In the genomic region with DNA sequence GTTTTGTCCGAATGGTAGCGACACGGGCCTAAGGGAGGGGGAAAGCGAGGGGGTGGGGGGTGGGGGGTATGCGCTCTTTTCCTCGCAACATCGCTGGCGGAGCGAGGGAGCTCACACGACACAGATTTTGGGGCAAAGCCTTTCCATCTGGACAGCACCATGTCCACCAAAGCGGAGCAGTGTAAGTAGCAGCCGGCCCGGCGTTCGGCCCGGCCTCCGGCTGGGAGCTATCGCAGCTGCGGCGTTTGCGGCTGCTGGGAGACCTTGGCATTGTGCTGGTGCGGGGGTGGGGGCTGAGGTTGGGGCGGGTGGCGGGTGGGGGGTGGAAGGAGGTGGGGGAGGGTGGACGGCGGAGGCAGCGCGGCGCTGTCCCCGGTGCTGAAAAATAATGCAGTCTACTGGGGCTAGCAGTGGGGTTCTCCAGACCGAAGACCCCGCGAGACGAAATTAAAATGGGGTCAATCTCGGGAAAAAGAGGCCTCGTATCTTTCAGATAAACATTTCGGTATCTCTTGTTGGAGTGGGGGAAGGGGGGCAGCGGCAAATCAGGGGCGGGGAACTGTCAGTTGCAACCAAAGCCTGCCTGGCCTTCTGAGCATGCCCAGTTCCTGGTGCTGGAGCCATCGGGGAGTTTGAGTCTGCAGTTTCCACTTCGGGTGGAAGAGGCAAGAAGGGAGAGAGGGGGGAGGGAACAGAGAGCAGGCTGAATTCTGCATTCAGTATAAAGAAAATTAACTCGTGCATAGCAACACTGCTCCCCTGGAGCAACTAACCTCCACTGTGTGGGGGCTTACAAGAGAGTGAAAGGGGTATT, we compare ENCODE assay signal across 9 mouse cellular contexts. TPM values are rescaled to one million over a fixed set of nuclear protein-coding genes. Genes with fewer than 3 reads are reported as not detected.
A peak's percentile ranks its signal among the peaks of the same experiment; 100 is the strongest.
DNase-seq lines count a peak whose midpoint lies in the region; ATAC-seq and TF ChIP-seq lines count a peak whose summit lies in the region.
"Had no signal": no experiment of that assay in that cellular context is flagged by ENCODE, and none has a peak within 500 bp of the region (broad histone marks: within the 10 kb centered on the region; RNA-seq: fewer than 3 reads in every experiment).

No protein-coding gene starts in this region.

- intact Hi-C loops in left cerebral cortex, postnatal 36 days (cut with DNase I), result loop anchor here (1.0 to 5.0 kb wide), 2 partner anchors 71 to 113 kb away; a partner anchor contains a TSS

- H3K4me2 ChIP-seq in intestine, postnatal 0 days (replicated peaks; ENCODE audit: low read depth), result peak overlapping the region; percentile 79
- peak overlapping the region; percentile 80 for H3K4me2 ChIP-seq in midbrain, embryonic 12.5 days (replicated peaks)
- peak overlapping the region; percentile 96 for H3K4me2 ChIP-seq in stomach, embryonic 16.5 days (ENCODE audit: low read depth, low read length)

- H3K9ac ChIP-seq in intestine, postnatal 0 days (ENCODE audit: low read depth, low read length), result no peak overlapping the region
- peak overlapping the region; percentile 74 for H3K9ac ChIP-seq in midbrain, embryonic 12.5 days (replicated peaks)
- no peak overlapping the region; the same call in 1 of the 2 replicates for H3K9ac ChIP-seq in stomach, embryonic 16.5 days (ENCODE audit: low read length)

- peak overlapping the region; percentile 31 for H3K4me3 ChIP-seq in erythroblast, embryonic 14.5 days (replicated peaks)
- H3K4me3 ChIP-seq in intestine, postnatal 0 days (ENCODE audit: low read depth, low read length), result peak overlapping the region; percentile 46
- peak overlapping the region; percentile 69 for H3K4me3 ChIP-seq in midbrain, embryonic 12.5 days
- peak overlapping the region; percentile 50 for H3K4me3 ChIP-seq in stomach, embryonic 16.5 days (replicated peaks; ENCODE audit: low read length)

- no peaks in the 10 kb centered on the region for H3K36me3 ChIP-seq in erythroblast, embryonic 14.5 days (ENCODE audit: control insufficient read depth)
- H3K36me3 ChIP-seq in intestine, postnatal 0 days (ENCODE audit: control insufficient read depth, insufficient read depth), result no peaks in the 10 kb centered on the region
- H3K36me3 ChIP-seq in midbrain, embryonic 12.5 days, result no peaks in the 10 kb centered on the region
- H3K36me3 ChIP-seq in stomach, embryonic 16.5 days (ENCODE audit: control insufficient read depth, insufficient read depth, low read length), result no peaks in the 10 kb centered on the region

- H3K4me1 ChIP-seq in erythroblast, embryonic 14.5 days (ENCODE audit: control insufficient read depth), result no peaks in the 10 kb centered on the region; the same call in 1 of the 2 replicates
- H3K4me1 ChIP-seq in intestine, postnatal 0 days (replicated peaks; ENCODE audit: control insufficient read depth, insufficient read depth, low read length), result no peaks in the 10 kb centered on the region
- peaks cover 13% of the 10 kb centered on the region for H3K4me1 ChIP-seq in midbrain, embryonic 12.5 days
- H3K4me1 ChIP-seq in stomach, embryonic 16.5 days (ENCODE audit: control insufficient read depth, insufficient read depth, low read length), result peaks cover 9% of the 10 kb centered on the region

- peak; percentile 69 for DNase-seq in cerebellum, adult 8-10 months
- peak; percentile 64 to 85 for DNase-seq in frontal cortex, adult 2 months (ENCODE audit: extremely low spot score in 1 of 2, low spot score in 1 of 2)
- peak; percentile 71 to 79 for DNase-seq in left cerebral cortex, postnatal 36 days (ENCODE audit: low spot score in 2 of 2)

- no peak for TF ChIP-seq CTCF in intestine, postnatal 0 days (IDR thresholded peaks at IDR 0.05; ENCODE audit: low read depth)

- no peak for ATAC-seq in erythroblast, adult 5-6 weeks (replicated peaks; ENCODE audit: low FRiP score, poor library complexity, severe bottlenecking)
- ATAC-seq in intestine, postnatal 0 days, result no peak
- peak; percentile 89 for ATAC-seq in midbrain, embryonic 12.5 days (ENCODE audit: low FRiP score, low read depth)
- peak; percentile 80; the same call in 1 of the 2 replicates for ATAC-seq in stomach, embryonic 16.5 days (ENCODE audit: insufficient read depth, low FRiP score)

- H3K27me3 ChIP-seq in erythroblast, embryonic 14.5 days (ENCODE audit: control insufficient read depth), result peaks cover 27% of the 10 kb centered on the region
- peaks cover 15% of the 10 kb centered on the region for H3K27me3 ChIP-seq in intestine, postnatal 0 days (replicated peaks; ENCODE audit: control insufficient read depth, insufficient read depth, low read length)
- peaks cover 13% of the 10 kb centered on the region for H3K27me3 ChIP-seq in midbrain, embryonic 12.5 days
- H3K27me3 ChIP-seq in stomach, embryonic 16.5 days (ENCODE audit: control insufficient read depth, insufficient read depth, low read length), result peaks cover 9% of the 10 kb centered on the region; the same call in 1 of the 2 replicates

- no peak overlapping the region for H3K27ac ChIP-seq in intestine, postnatal 0 days (ENCODE audit: low read depth, low read length)
- H3K27ac ChIP-seq in midbrain, embryonic 12.5 days (replicated peaks), result peak overlapping the region; percentile 97
- no peak overlapping the region for H3K27ac ChIP-seq in stomach, embryonic 16.5 days (ENCODE audit: low read length)

- 1% methylated on average over 39 of the region's 42 CpGs for WGBS in intestine, postnatal 0 days
- WGBS in midbrain, embryonic 12.5 days, result under 1% methylated on average over 42 of the region's 42 CpGs
- WGBS in stomach, embryonic 16.5 days, result under 1% methylated on average over 42 of the region's 42 CpGs

- H3K9me3 ChIP-seq in erythroblast, embryonic 14.5 days (ENCODE audit: control insufficient read depth, low read length), result no peaks in the 10 kb centered on the region; the same call in 1 of the 2 replicates
- no peaks in the 10 kb centered on the region for H3K9me3 ChIP-seq in intestine, postnatal 0 days (ENCODE audit: control insufficient read depth)
- H3K9me3 ChIP-seq in midbrain, embryonic 12.5 days, result no peaks in the 10 kb centered on the region
- no peaks in the 10 kb centered on the region for H3K9me3 ChIP-seq in stomach, embryonic 16.5 days (replicated peaks; ENCODE audit: control insufficient read depth, low read length)

RNA-seq across cellular contexts. Expression of a gene that starts 0.9 kb away (rescaled TPM):
- 0.01 TPM in 1 of 2 replicates, not detected in the other for polyA plus RNA-seq in erythroblast, embryonic 14.5 days (2012)
- not detected in 2 replicates for total RNA-seq in erythroblast, adult 5-6 weeks (2015; ENCODE audit: low replicate concordance)
- total RNA-seq in erythroblast, adult 5-6 weeks (2017; ENCODE audit: low replicate concordance), result 0.09 TPM in 1 of 2 replicates, not detected in the other
- polyA plus RNA-seq in frontal cortex, adult 2 months (2012; rRNA removed), result 37.7 and 41.8 TPM in 2 replicates
- polyA plus RNA-seq in intestine, postnatal 0 days (2015; fragmentation: Nextera tagmentation; extraction: Ambion mirVana), result 0.10 and 0.16 TPM in 2 replicates
- 10 to 100 TPM; 42.9 to 64.5 TPM for total RNA-seq in left cerebral cortex, postnatal 36 days (2021)
- 4.8 and 4.9 TPM in 2 replicates for polyA plus RNA-seq in midbrain, embryonic 12.5 days (2016; fragmentation: Nextera tagmentation; extraction: Ambion mirVana)
- polyA plus RNA-seq in stomach, embryonic 16.5 days (2015; fragmentation: Nextera tagmentation; extraction: Ambion mirVana), result 0.34 and 0.57 TPM in 2 replicates

RNA-seq across cellular contexts. Expression of a gene that starts 50.5 kb away (rescaled TPM):
- not detected in 2 replicates for polyA plus RNA-seq in erythroblast, embryonic 14.5 days (2012)
- not detected in 2 replicates for total RNA-seq in erythroblast, adult 5-6 weeks (2015; ENCODE audit: low replicate concordance)
- total RNA-seq in erythroblast, adult 5-6 weeks (2017; ENCODE audit: low replicate concordance), result not detected in 2 replicates
- polyA plus RNA-seq in frontal cortex, adult 2 months (2012; rRNA removed), result not detected in 2 replicates
- not detected in 2 replicates for polyA plus RNA-seq in intestine, postnatal 0 days (2015; fragmentation: Nextera tagmentation; extraction: Ambion mirVana)
- total RNA-seq in left cerebral cortex, postnatal 36 days (2021), result not detected
- not detected in 2 replicates for polyA plus RNA-seq in midbrain, embryonic 12.5 days (2016; fragmentation: Nextera tagmentation; extraction: Ambion mirVana)
- not detected in 2 replicates for polyA plus RNA-seq in stomach, embryonic 16.5 days (2015; fragmentation: Nextera tagmentation; extraction: Ambion mirVana)
- polyA plus RNA-seq: large intestine, adult 2 months had no signal

Comparison
In these comparisons a context has a peak if more than half of its experiments do, and no peak if none do; other contexts are left out.
1. ATAC-seq: peak in midbrain, embryonic 12.5 days (single experiment) and stomach, embryonic 16.5 days (single experiment); none in erythroblast, adult 5-6 weeks (single experiment) and intestine, postnatal 0 days (single experiment).
2. Peak in every context shown above with its lines, with median percentiles within 50 percentile points of each other: H3K4me3 ChIP-seq, DNase-seq and H3K4me2 ChIP-seq.